Mouse (Mus musculus): ENCODE results near the gene Nrxn2.

GRCm38 (mm10) chr19:6385419-6385818 lies 33.1 kb upstream of the Nrxn2 start:
- TF ChIP-seq POLR2A (IDR thresholded peaks at IDR 0.05; ENCODE audit: low read depth, low read length) (no peak), CTCF (IDR thresholded peaks at IDR 0.05; ENCODE audit: extremely low read depth, insufficient read depth, insufficient read length, insufficient replicate concordance) (no peak)
